Mouse (Mus musculus): ENCODE data around the gene Setd1a.

- TF ChIP-seq CTCF (IDR thresholded peaks at IDR 0.05; ENCODE audit: low read depth) (no peak), EP300 (optimal IDR thresholded peaks at IDR 0.05) (no peak)
These were observed 34.2 kb downstream of the Setd1a start for GRCm38 (mm10) chr7:127810650-127811049.
